Mouse (Mus musculus) embryonic facial prominence, embryonic 10.5 days (tissue): ENCODE measurements at regions not wholly inside any gene's neighbourhood (a gene's known extent, or its start where the extent isn't known, plus 50 kb on each side); places are given as distances from the start of the nearest gene placed in this dataset.
A peak's percentile ranks its signal among the peaks of the same experiment; 100 is the strongest.

Experiments used
- DNase-seq: peaks from one replicate; pipeline ENCODE4 v3.0.0-alpha.2; 2017; ENCODE audit warnings: low spot score
- H3K27ac ChIP-seq: fragments of 300-500 bp; sonication (generic); replicated peaks from 2 replicates; pipeline ENCODE4 v1.5.1; 2016; ENCODE audit warnings: mild to moderate bottlenecking
- H3K27me3 ChIP-seq: fragments of 300-500 bp; sonication (generic); replicated peaks from 2 replicates; pipeline ENCODE4 v1.6.1; 2016; ENCODE audit warnings: low read depth, mild to moderate bottlenecking; ENCODE audit not compliant: poor library complexity, severe bottlenecking
- H3K36me3 ChIP-seq: fragments of 300-500 bp; sonication (generic); replicated peaks from 2 replicates; pipeline ENCODE4 v1.6.1; 2016; ENCODE audit warnings: mild to moderate bottlenecking, moderate library complexity
- H3K4me1 ChIP-seq: fragments of 300-500 bp; sonication (generic); 2 replicates; pipeline ENCODE4 v1.6.1; 2016
- H3K4me3 ChIP-seq: fragments of 300-500 bp; sonication (generic); 2 replicates; pipeline ENCODE4 v1.5.1; 2016; ENCODE audit warnings: mild to moderate bottlenecking, moderate library complexity
- H3K9me3 ChIP-seq: fragments of 300-500 bp; sonication (generic); 2 replicates; pipeline ENCODE4 v1.6.1; 2016; ENCODE audit warnings: mild to moderate bottlenecking
- WGBS: fragments of 180-500 bp; shearing (Covaris S2); methylation state at CpG from one replicate; pipeline ENCODE4 v1.1.7; 2016; 5-methylcytosine and 5-hydroxymethylcytosine counted together

DNA sequence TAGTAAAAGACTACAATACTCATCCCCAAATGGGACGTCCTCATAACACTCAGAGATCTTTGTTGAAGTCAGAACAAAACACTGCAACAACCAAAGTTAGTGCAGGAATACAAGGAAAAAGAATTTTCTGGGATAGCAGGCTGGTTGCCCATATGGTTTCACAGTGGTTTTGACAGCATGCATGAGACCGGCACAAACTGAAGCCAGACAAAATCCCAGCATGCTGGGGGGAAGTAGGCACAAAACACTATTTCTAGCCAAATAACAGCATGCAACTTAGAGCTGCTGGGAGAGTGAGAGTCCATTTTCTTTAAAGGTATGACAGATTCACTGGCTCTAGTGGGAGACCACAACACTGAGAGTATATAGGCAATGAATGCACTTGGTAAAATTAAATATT lies 619.1 kb upstream of the Manea start:
- Histone ChIP-seq H3K9me3 (no peaks in the 10 kb centered on the region), H3K36me3 (no peaks in the 10 kb centered on the region), H3K27me3 (no peaks in the 10 kb centered on the region), H3K27ac (no peak overlapping the region), H3K4me1 (no peaks in the 10 kb centered on the region), H3K4me3 (no peak overlapping the region)
- 93% methylated on average over 2 of the region's 2 CpGs for WGBS
- no peak for DNase-seq

GRCm38 (mm10) chr4:26964850-26965249 lies 618.2 kb upstream of the Manea start:
- Histone ChIP-seq H3K4me3 (no peak overlapping the region), H3K27me3 (no peaks in the 10 kb centered on the region), H3K36me3 (no peaks in the 10 kb centered on the region), H3K27ac (no peak overlapping the region), H3K9me3 (no peaks in the 10 kb centered on the region), H3K4me1 (no peaks in the 10 kb centered on the region)
- DNase-seq: no peak
- 81% methylated on average over 2 of the region's 2 CpGs for WGBS

GRCm38 (mm10) chr4:26944617-26945016 lies 597.9 kb upstream of the Manea start:
- Histone ChIP-seq H3K27ac (no peak overlapping the region), H3K9me3 (no peaks in the 10 kb centered on the region), H3K4me1 (no peaks in the 10 kb centered on the region), H3K27me3 (no peaks in the 10 kb centered on the region), H3K4me3 (no peak overlapping the region), H3K36me3 (no peaks in the 10 kb centered on the region)
- WGBS: 85% methylated on average over 2 of the region's 2 CpGs
- DNase-seq: no peak

- Histone ChIP-seq H3K27me3 (no peaks in the 10 kb centered on the region), H3K36me3 (no peaks in the 10 kb centered on the region), H3K4me1 (no peaks in the 10 kb centered on the region), H3K27ac (no peak overlapping the region), H3K9me3 (no peaks in the 10 kb centered on the region), H3K4me3 (no peak overlapping the region)
- no peak for DNase-seq
- WGBS: 84% methylated on average over 10 of the region's 10 CpGs
These were observed 587.5 kb upstream of the Manea start for GRCm38 (mm10) chr4:26933988-26934798.

- no peak overlapping the region for H3K4me3 ChIP-seq
- H3K4me1 ChIP-seq: no peaks in the 10 kb centered on the region
- H3K27me3 ChIP-seq: no peaks in the 10 kb centered on the region
- H3K27ac ChIP-seq: no peak overlapping the region
- no peak for DNase-seq
- H3K9me3 ChIP-seq: no peaks in the 10 kb centered on the region
- 71% methylated on average over 6 of the region's 6 CpGs for WGBS
- H3K36me3 ChIP-seq: no peaks in the 10 kb centered on the region
These were observed 583.3 kb upstream of the Manea start for GRCm38 (mm10) chr4:26929879-26930481.

- Histone ChIP-seq H3K27me3 (no peaks in the 10 kb centered on the region), H3K9me3 (no peaks in the 10 kb centered on the region), H3K36me3 (no peaks in the 10 kb centered on the region), H3K4me1 (no peaks in the 10 kb centered on the region), H3K27ac (no peak overlapping the region), H3K4me3 (no peak overlapping the region)
- DNase-seq: no peak
- 87% methylated on average over 3 of the region's 3 CpGs for WGBS
These were observed 579.4 kb upstream of the Manea start for GRCm38 (mm10) chr4:26926060-26926459.

- Histone ChIP-seq H3K36me3 (no peaks in the 10 kb centered on the region), H3K27ac (no peak overlapping the region), H3K9me3 (no peaks in the 10 kb centered on the region), H3K4me1 (no peaks in the 10 kb centered on the region), H3K27me3 (no peaks in the 10 kb centered on the region), H3K4me3 (no peak overlapping the region)
- WGBS: 86% methylated on average over 2 of the region's 2 CpGs
- no peak for DNase-seq
These were observed 541.8 kb upstream of the Manea start for GRCm38 (mm10) chr4:26888514-26888913.

DNA sequence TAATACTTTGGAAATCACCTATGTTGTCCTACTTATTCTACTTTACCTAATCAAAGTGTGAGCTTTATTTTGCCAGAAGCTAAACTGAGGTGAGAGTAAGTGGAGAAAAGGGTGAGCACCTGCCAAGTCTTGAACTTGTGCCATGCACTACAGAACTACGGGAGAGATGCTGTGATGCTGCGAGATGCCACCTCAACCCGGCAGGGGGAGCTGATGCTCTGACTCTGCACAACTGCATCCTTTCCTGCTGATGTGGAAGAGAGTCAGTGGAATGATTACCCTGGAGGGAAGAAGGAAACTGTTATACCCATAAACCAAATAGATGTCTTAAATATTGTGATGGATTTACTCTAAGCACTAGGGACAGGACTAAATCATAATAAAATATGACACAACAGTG lies 532.3 kb upstream of the Manea start:
- H3K4me1 ChIP-seq: no peaks in the 10 kb centered on the region
- no peaks in the 10 kb centered on the region for H3K9me3 ChIP-seq
- DNase-seq: peak; percentile 37
- no peak overlapping the region for H3K27ac ChIP-seq
- H3K4me3 ChIP-seq: no peak overlapping the region
- H3K36me3 ChIP-seq: no peaks in the 10 kb centered on the region
- WGBS: 35% methylated on average over 3 of the region's 3 CpGs
- no peaks in the 10 kb centered on the region for H3K27me3 ChIP-seq

DNA sequence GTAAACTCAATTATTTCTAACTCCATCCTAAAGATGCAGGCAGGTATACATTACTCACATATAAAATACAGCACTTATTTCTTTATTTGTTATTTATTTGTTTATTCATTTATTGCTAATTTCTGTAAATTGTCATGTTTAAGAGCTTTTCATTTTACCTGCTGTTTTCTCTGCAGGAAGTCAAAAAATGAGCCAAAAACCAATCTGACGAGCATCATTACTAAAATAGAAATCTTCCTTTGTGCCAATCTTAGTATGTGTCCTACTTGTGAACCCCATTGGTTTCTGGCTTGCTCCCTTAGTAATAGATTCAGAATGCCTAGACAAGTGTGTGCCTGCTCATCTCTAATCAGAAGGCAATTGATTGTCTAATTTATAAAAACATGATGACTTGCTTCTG lies 495.1 kb upstream of the Manea start:
- DNase-seq: no peak
- no peaks in the 10 kb centered on the region for H3K4me1 ChIP-seq
- no peaks in the 10 kb centered on the region for H3K9me3 ChIP-seq
- no peaks in the 10 kb centered on the region for H3K27me3 ChIP-seq
- no peak overlapping the region for H3K27ac ChIP-seq
- no peak overlapping the region for H3K4me3 ChIP-seq
- WGBS: 92% methylated on average over 1 of the region's 1 CpGs
- H3K36me3 ChIP-seq: no peaks in the 10 kb centered on the region

GRCm38 (mm10) chr4:26800831-26801230 lies 454.1 kb upstream of the Manea start:
- Histone ChIP-seq H3K4me3 (no peak overlapping the region), H3K27me3 (no peaks in the 10 kb centered on the region), H3K36me3 (no peaks in the 10 kb centered on the region), H3K4me1 (no peaks in the 10 kb centered on the region), H3K27ac (no peak overlapping the region), H3K9me3 (no peaks in the 10 kb centered on the region)
- DNase-seq: no peak
- WGBS: 87% methylated on average over 3 of the region's 3 CpGs

- WGBS: 94% methylated on average over 1 of the region's 1 CpGs
These were observed 446.6 kb upstream of the Manea start for GRCm38 (mm10) chr4:26793181-26793824.

DNA sequence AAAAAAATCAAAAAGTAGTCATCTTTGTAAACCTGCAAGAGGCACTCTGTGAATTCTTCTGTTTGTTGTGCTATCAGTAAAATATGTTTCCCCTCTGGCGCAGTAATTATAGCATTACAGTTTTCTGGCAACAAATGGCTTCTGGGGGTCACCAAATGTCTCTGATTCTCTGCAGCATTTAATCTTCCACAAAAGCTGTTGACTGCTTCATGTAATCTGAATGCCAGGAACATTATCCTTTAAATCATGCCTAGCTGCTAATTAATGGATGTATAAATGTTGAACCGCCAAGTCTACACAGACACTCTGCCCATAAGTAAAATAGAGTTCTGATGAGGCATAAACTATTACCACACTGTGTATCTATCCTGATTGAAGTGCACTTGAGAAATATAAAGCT lies 421.2 kb upstream of the Manea start:
- H3K4me1 ChIP-seq: no peaks in the 10 kb centered on the region
- no peaks in the 10 kb centered on the region for H3K36me3 ChIP-seq
- H3K9me3 ChIP-seq: no peaks in the 10 kb centered on the region
- no peak overlapping the region for H3K27ac ChIP-seq
- H3K27me3 ChIP-seq: no peaks in the 10 kb centered on the region
- WGBS: 84% methylated on average over 2 of the region's 2 CpGs
- no peak overlapping the region for H3K4me3 ChIP-seq
- no peak for DNase-seq

More at GRCm38 (mm10) chr4:26793181-26793824, 446.6 kb upstream of the Manea start:
- Histone ChIP-seq H3K36me3 (no peaks in the 10 kb centered on the region), H3K27ac (no peak overlapping the region), H3K9me3 (no peaks in the 10 kb centered on the region), H3K4me3 (no peak overlapping the region), H3K27me3 (no peaks in the 10 kb centered on the region), H3K4me1 (no peaks in the 10 kb centered on the region)
- no peak for DNase-seq
